Mouse (Mus musculus) lung, embryonic 14.5 days (tissue): ENCODE results near the gene Fam228b. TPM values are rescaled to one million over a fixed set of nuclear protein-coding genes. Genes with fewer than 3 reads are reported as not detected.
"Not testable (repeated sequence)": the region's sequence is repeated elsewhere in the genome, so short reads cannot be mapped to it uniquely, and the experiment has no call there.

Experiments used
- ATAC-seq: fragments of 200-750 bp; cut with Nextera tagmentation; 2 replicates; pipeline ENCODE4 v1.8.0; 2017; ENCODE audit warnings: mild to moderate bottlenecking, moderate TSS enrichment, moderate library complexity; ENCODE audit not compliant: insufficient read depth
- DNase-seq: peaks from one replicate; pipeline ENCODE4 v3.0.0-alpha.2; 2015
- H3K27ac ChIP-seq: fragments of 300-500 bp; sonication (generic); 2 replicates; pipeline ENCODE4 v1.5.1; 2014; ENCODE audit warnings: low read depth, mild to moderate bottlenecking, moderate library complexity
- H3K27me3 ChIP-seq: fragments of 300-500 bp; sonication (generic); 2 replicates; pipeline ENCODE4 v1.6.1; 2014; ENCODE audit warnings: low read length, control low read depth; ENCODE audit not compliant: insufficient read depth
- H3K36me3 ChIP-seq: fragments of 300-500 bp; sonication (generic); 2 replicates; pipeline ENCODE4 v1.6.1; 2014; ENCODE audit warnings: control low read depth; ENCODE audit not compliant: insufficient read depth
- H3K4me1 ChIP-seq: fragments of 300-500 bp; sonication (generic); 2 replicates; pipeline ENCODE4 v1.6.1; 2014; ENCODE audit warnings: antibody characterized with exemption, control low read depth; ENCODE audit not compliant: insufficient read depth
- H3K4me2 ChIP-seq: fragments of 300-500 bp; sonication (generic); 2 replicates; pipeline ENCODE4 v1.6.1; 2014; ENCODE audit warnings: mild to moderate bottlenecking
- H3K4me3 ChIP-seq: fragments of 300-500 bp; sonication (generic); 2 replicates; pipeline ENCODE4 v1.5.1; 2014; ENCODE audit warnings: low read depth, low read length
- H3K9ac ChIP-seq: fragments of 300-500 bp; sonication (generic); 2 replicates; pipeline ENCODE4 v1.6.1; 2014
- H3K9me3 ChIP-seq: fragments of 300-500 bp; sonication (generic); 2 replicates; pipeline ENCODE4 v1.6.1; 2016; ENCODE audit warnings: low read depth, low read length, control low read depth
- CTCF ChIP-seq: IDR thresholded peaks from 2 replicates; pipeline ENCODE4 v1.5.1; 2016; ENCODE audit warnings: antibody characterized with exemption, low read depth
- WGBS: fragments of 180-500 bp; shearing (Covaris S2); extraction: QIAGEN DNeasy Blood & Tissue Kit; methylation state at CpG from one replicate; pipeline ENCODE4 v1.1.7; 2014; 5-methylcytosine and 5-hydroxymethylcytosine counted together
- polyA plus RNA-seq: library from polyadenylated mRNA; unstranded; fragments of >200 nt; fragmentation: Nextera tagmentation; extraction: Ambion mirVana; gene quantifications from 2 replicates; pipeline ENCODE4 v1.2.1, GENCODE M21; 2014

Gene Fam228b
- polyA plus RNA-seq, 1 experiment from 2014 or later = 1.6 TPM

- DNase-seq (peak; percentile 21), ATAC-seq (no peak)
- no peak overlapping the region for H3K4me2 ChIP-seq
- no peak overlapping the region for H3K9ac ChIP-seq
- no peaks in the 10 kb centered on the region for H3K36me3 ChIP-seq
- H3K9me3 ChIP-seq = no peaks in the 10 kb centered on the region
- no peaks in the 10 kb centered on the region for H3K4me1 ChIP-seq
- no peak overlapping the region for H3K27ac ChIP-seq
- 90% methylated on average over 1 of the region's 1 CpGs for WGBS
- no peak overlapping the region for H3K4me3 ChIP-seq
- TF ChIP-seq CTCF = peak; percentile 45
- no peaks in the 10 kb centered on the region for H3K27me3 ChIP-seq
Observed at GRCm38 (mm10) chr12:4793718-4794117, 24.7 kb upstream of the Fam228b start.

- not testable (repeated sequence) for H3K27ac ChIP-seq, DNase-seq, H3K27me3 ChIP-seq, H3K9ac ChIP-seq, H3K4me2 ChIP-seq, H3K36me3 ChIP-seq, H3K4me3 ChIP-seq, H3K9me3 ChIP-seq, ATAC-seq, H3K4me1 ChIP-seq
- 95% methylated on average over 25 of the region's 25 CpGs for WGBS
Observed at GRCm38 (mm10) chr12:4788128-4788527, 19.1 kb upstream of the Fam228b start.

- no peaks in the 10 kb centered on the region for H3K9me3 ChIP-seq
- no peaks in the 10 kb centered on the region for H3K27me3 ChIP-seq
- no peak overlapping the region for H3K9ac ChIP-seq
- DNase-seq = no peak
- no peak overlapping the region for H3K4me2 ChIP-seq
- no peak overlapping the region for H3K27ac ChIP-seq
- ATAC-seq = no peak
- no peak overlapping the region for H3K4me3 ChIP-seq
- no peak for TF ChIP-seq CTCF
- H3K36me3 ChIP-seq = no peaks in the 10 kb centered on the region
- no peaks in the 10 kb centered on the region for H3K4me1 ChIP-seq
- 65% methylated on average over 2 of the region's 2 CpGs for WGBS
Observed at GRCm38 (mm10) chr12:4784466-4784865, 15.4 kb upstream of the Fam228b start.

- H3K27me3 ChIP-seq = no peaks in the 10 kb centered on the region
Observed at GRCm38 (mm10) chr12:4783598-4783997, 14.5 kb upstream of the Fam228b start.

GRCm38 (mm10) chr12:4781725-4782404, 12.8 kb upstream of the Fam228b start:
- H3K9me3 ChIP-seq, H3K27ac ChIP-seq, H3K4me1 ChIP-seq, H3K4me2 ChIP-seq, DNase-seq, H3K27me3 ChIP-seq, H3K36me3 ChIP-seq, H3K9ac ChIP-seq, ATAC-seq, H3K4me3 ChIP-seq: not testable (repeated sequence)
- WGBS = 80% methylated on average over 9 of the region's 9 CpGs

More at GRCm38 (mm10) chr12:4783598-4783997, 14.5 kb upstream of the Fam228b start:
- no peak for DNase-seq
- H3K9ac ChIP-seq = no peak overlapping the region
- H3K4me1 ChIP-seq = no peaks in the 10 kb centered on the region
- 44% methylated on average over 5 of the region's 5 CpGs for WGBS
- no peak overlapping the region for H3K4me2 ChIP-seq
- no peak for ATAC-seq
- no peaks in the 10 kb centered on the region for H3K36me3 ChIP-seq
- H3K27ac ChIP-seq = no peak overlapping the region
- H3K4me3 ChIP-seq = no peak overlapping the region
- H3K9me3 ChIP-seq = no peaks in the 10 kb centered on the region
- TF ChIP-seq CTCF = no peak

GRCm38 (mm10) chr12:4781270-4781669, 12.2 kb upstream of the Fam228b start:
- WGBS = 84% methylated on average over 1 of the region's 1 CpGs
- no peak for ATAC-seq

GRCm38 (mm10) chr12:4780245-4780644, 11.2 kb upstream of the Fam228b start:
- ATAC-seq (no peak), DNase-seq (no peak)
- TF ChIP-seq CTCF = no peak
- Histone ChIP-seq H3K4me3 (no peak overlapping the region), H3K9ac (no peak overlapping the region), H3K9me3 (no peaks in the 10 kb centered on the region), H3K36me3 (no peaks in the 10 kb centered on the region), H3K27me3 (no peaks in the 10 kb centered on the region), H3K27ac (no peak overlapping the region), H3K4me2 (no peak overlapping the region), H3K4me1 (no peaks in the 10 kb centered on the region)
- WGBS = 53% methylated on average over 2 of the region's 2 CpGs

More at GRCm38 (mm10) chr12:4781270-4781669, 12.2 kb upstream of the Fam228b start:
- Histone ChIP-seq H3K27me3 (no peaks in the 10 kb centered on the region), H3K36me3 (no peaks in the 10 kb centered on the region), H3K9me3 (no peaks in the 10 kb centered on the region), H3K4me1 (no peaks in the 10 kb centered on the region), H3K4me3 (no peak overlapping the region), H3K9ac (no peak overlapping the region), H3K4me2 (no peak overlapping the region), H3K27ac (no peak overlapping the region)
- no peak for DNase-seq
- no peak for TF ChIP-seq CTCF
